Mouse (Mus musculus) ES-E14 (cell line): Measurements from ENCODE around the gene Akap1. TPM values are rescaled to one million over a fixed set of nuclear protein-coding genes. Genes with fewer than 3 reads are reported as not detected.

ENCODE experiments used
- DNase-seq: peaks from one replicate; pipeline ENCODE4 v3.0.0-alpha.2; 2013; ENCODE audit warnings: low read depth, low spot score
- H3K27ac ChIP-seq: 2 replicates; pipeline ENCODE4 v1.5.1; 2012; ENCODE audit warnings: low read depth, mild to moderate bottlenecking, low read length, moderate library complexity, mixed read lengths; ENCODE audit not compliant: poor library complexity, insufficient read depth, severe bottlenecking
- H3K36me3 ChIP-seq: 2 replicates; pipeline ENCODE4 v1.6.1; 2012; ENCODE audit warnings: mild to moderate bottlenecking, low read length, moderate library complexity, mixed read lengths; ENCODE audit not compliant: control insufficient read depth, poor library complexity, insufficient read depth, severe bottlenecking
- H3K4me1 ChIP-seq, 2 experiments: fragments of 150-350 bp in 1 of 2; sonication (generic) in 1 of 2; 2 replicates each; pipeline ENCODE4 v1.6.1; 2012; ENCODE audit warnings: low read length in 2 of 2, mild to moderate bottlenecking in 1 of 2, mixed read lengths in 1 of 2; ENCODE audit not compliant: control insufficient read depth in 2 of 2, insufficient read depth in 2 of 2, poor library complexity in 1 of 2
- H3K4me3 ChIP-seq, 2 experiments: fragments of 150-350 bp in 1 of 2; sonication (generic) in 1 of 2; 2 replicates each; pipeline ENCODE4 v1.5.1; 2012; ENCODE audit warnings: low read length in 2 of 2, low read depth in 1 of 2, mild to moderate bottlenecking in 1 of 2, mixed read lengths in 1 of 2; ENCODE audit not compliant: insufficient read depth in 1 of 2, poor library complexity in 1 of 2, severe bottlenecking in 1 of 2
- H3K9ac ChIP-seq: 2 replicates; pipeline ENCODE4 v1.6.1; 2012; ENCODE audit warnings: low read depth, mild to moderate bottlenecking, low read length, mixed read lengths; ENCODE audit not compliant: poor library complexity, insufficient read depth, severe bottlenecking
- H3K9me3 ChIP-seq: fragments of 150-350 bp; sonication (generic); 2 replicates; pipeline ENCODE4 v1.6.1; 2012; ENCODE audit warnings: low read depth, mild to moderate bottlenecking, low read length; ENCODE audit not compliant: control insufficient read depth, insufficient read depth
- CHD2 ChIP-seq: IDR thresholded peaks from 2 replicates; pipeline ENCODE4 v1.6.1; 2014; ENCODE audit warnings: mild to moderate bottlenecking, low read depth, low read length, inconsistent platforms
- HCFC1 ChIP-seq: IDR thresholded peaks from 2 replicates; pipeline ENCODE4 v1.6.1; 2012; ENCODE audit warnings: low read length, inconsistent platforms, borderline replicate concordance; ENCODE audit not compliant: insufficient read depth
- MAFK ChIP-seq: IDR thresholded peaks from 2 replicates; pipeline ENCODE4 v1.6.1; 2014; ENCODE audit warnings: mild to moderate bottlenecking, low read depth, low read length, inconsistent platforms; ENCODE audit not compliant: insufficient read depth
- ZC3H11A ChIP-seq: IDR thresholded peaks from 2 replicates; pipeline ENCODE4 v1.6.1; 2012; ENCODE audit warnings: low read depth, mild to moderate bottlenecking, inconsistent platforms, low read length, borderline replicate concordance
- ZNF384 ChIP-seq: IDR thresholded peaks from 2 replicates; pipeline ENCODE4 v1.6.1; 2012; ENCODE audit warnings: low read depth, low read length, inconsistent platforms
- in situ Hi-C, 2 experiments: fragments of 600-800 bp; cut with MboI; formaldehyde crosslinking; loops; one replicate each; pipeline ENCODE4 v1.15.1; 2025; ENCODE audit warnings: low sequenced_read_pairs in 2 of 2, inconsistent platforms in 1 of 2; ENCODE audit not compliant: unreplicated experiment in 2 of 2
- total RNA-seq: library from RNA; depleted of rRNA; stranded (reverse); fragments of 300-350 nt; gene quantifications from 2 replicates; pipeline ENCODE4 v1.2.3, GENCODE M21; 2012

Akap1 gene
- total RNA-seq, 1 experiment, result 184 TPM

- TF ChIP-seq ZNF384 (no peak), MAFK (no peak), HCFC1 (no peak), ZC3H11A (no peak), CHD2 (no peak)
- H3K4me3 ChIP-seq, result no peak overlapping the region
- H3K36me3 ChIP-seq, result peaks cover 8% of the 10 kb centered on the region; the same call in 1 of the 2 replicates
- no peaks in the 10 kb centered on the region for H3K9me3 ChIP-seq
- in situ Hi-C loops, result no loop called here
- DNase-seq, result no peak
- H3K27ac ChIP-seq, result no peak overlapping the region
- H3K4me1 ChIP-seq, result peaks cover 3 to 34% of the 10 kb centered on the region in 2 experiments; a peak in 2 of 4 replicates
- H3K9ac ChIP-seq, result no peak overlapping the region
Measured at GRCm38 (mm10) chr11:88852806-88853205, 11.6 kb downstream of the Akap1 start.

GRCm38 (mm10) chr11:88851049-88851825 lies 13.1 kb downstream of the Akap1 start:
- in situ Hi-C loops, result no loop called here
- Histone ChIP-seq H3K27ac (no peak overlapping the region), H3K4me1 (peaks cover 6 to 22% of the 10 kb centered on the region in 2 experiments; a peak in 3 of 4 replicates), H3K9ac (no peak overlapping the region), H3K9me3 (no peaks in the 10 kb centered on the region), H3K4me3 (no peak overlapping the region), H3K36me3 (peaks cover 10% of the 10 kb centered on the region; the same call in 1 of the 2 replicates)
- DNase-seq, result no peak
- TF ChIP-seq HCFC1 (no peak), ZNF384 (no peak), ZC3H11A (no peak), CHD2 (no peak), MAFK (no peak)

DNA sequence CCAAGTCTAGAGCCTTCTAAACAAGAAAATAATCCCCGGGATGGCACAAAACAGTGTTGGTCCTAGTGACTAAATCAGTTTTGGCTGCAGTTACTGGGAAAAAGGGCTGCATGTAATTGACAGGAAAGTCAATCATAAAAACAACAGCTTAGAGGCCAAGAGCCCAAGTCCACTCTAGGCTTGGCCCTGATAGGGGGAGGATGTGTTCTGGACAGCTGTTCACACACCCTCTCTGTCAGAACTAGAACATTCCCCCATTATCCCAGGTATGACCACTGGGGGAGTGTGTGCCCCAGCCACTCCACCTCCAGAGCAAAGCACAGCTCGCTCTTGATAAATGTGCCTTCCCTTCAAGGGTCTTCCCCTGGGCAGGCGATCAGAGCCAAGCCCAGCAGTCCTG lies 14.7 kb downstream of the Akap1 start:
- Histone ChIP-seq H3K4me1 (peaks cover 6 to 28% of the 10 kb centered on the region in 2 experiments; a peak in 3 of 4 replicates), H3K27ac (no peak overlapping the region), H3K36me3 (peaks cover 23% of the 10 kb centered on the region), H3K9me3 (no peaks in the 10 kb centered on the region), H3K4me3 (no peak overlapping the region), H3K9ac (no peak overlapping the region)
- no peak for DNase-seq
- in situ Hi-C loops, result no loop called here
- TF ChIP-seq HCFC1 (no peak), MAFK (no peak), ZC3H11A (no peak)

GRCm38 (mm10) chr11:88849284-88849683 lies 15.1 kb downstream of the Akap1 start:
- no peak for DNase-seq
- Histone ChIP-seq H3K27ac (no peak overlapping the region), H3K4me3 (no peak overlapping the region), H3K9ac (no peak overlapping the region), H3K4me1 (peaks cover 6 to 28% of the 10 kb centered on the region in 2 experiments; a peak in 3 of 4 replicates), H3K36me3 (peaks cover 28% of the 10 kb centered on the region), H3K9me3 (no peaks in the 10 kb centered on the region)
- no peak for TF ChIP-seq ZC3H11A
- no peak for TF ChIP-seq MAFK
- TF ChIP-seq ZNF384, result no peak
- no peak for TF ChIP-seq HCFC1
- in situ Hi-C loops, result no loop called here
